In the genomic region with DNA sequence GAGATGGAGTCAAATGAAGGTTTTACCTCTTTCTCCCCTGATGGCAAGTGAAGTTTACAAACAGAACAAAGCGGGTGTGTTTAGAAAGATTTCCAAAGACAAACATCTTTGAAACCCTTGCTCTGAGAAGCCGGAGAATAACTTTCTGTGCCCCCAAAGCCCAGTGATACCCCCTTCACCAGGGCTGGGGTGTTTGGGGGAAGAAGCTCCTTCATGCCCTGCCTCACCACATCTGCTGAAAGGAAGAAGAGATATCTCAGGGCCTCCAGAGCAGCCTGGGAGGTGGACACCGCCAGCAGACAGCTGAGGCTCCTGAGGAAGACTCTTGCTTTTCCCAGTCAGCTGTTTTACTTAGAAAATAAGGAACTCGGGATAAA, we compare ENCODE assay signal across 11 mouse cellular contexts. TPM values are rescaled to one million over a fixed set of nuclear protein-coding genes. Genes with fewer than 3 reads are reported as not detected.
A peak's percentile ranks its signal among the peaks of the same experiment; 100 is the strongest.
DNase-seq lines count a peak whose midpoint lies in the region; ATAC-seq and TF ChIP-seq lines count a peak whose summit lies in the region.
"Had no signal": no experiment of that assay in that cellular context is flagged by ENCODE, and none has a peak within 500 bp of the region (broad histone marks: within the 10 kb centered on the region; RNA-seq: fewer than 3 reads in every experiment).

No protein-coding gene starts in this region.

- H3ac ChIP-seq in myocyte (ENCODE audit: control insufficient read depth, insufficient read length), result no peak overlapping the region

- no peak overlapping the region for H3K9ac ChIP-seq in liver, embryonic 11.5 days (ENCODE audit: low read depth, low read length)
- no peak overlapping the region for H3K9ac ChIP-seq in hindbrain, embryonic 15.5 days

- H3K36me3 ChIP-seq in liver, embryonic 11.5 days (ENCODE audit: control insufficient read depth, insufficient read depth, low read length), result no peaks in the 10 kb centered on the region
- no peaks in the 10 kb centered on the region for H3K36me3 ChIP-seq in embryonic facial prominence, embryonic 10.5 days (replicated peaks)
- H3K36me3 ChIP-seq in hindbrain, embryonic 15.5 days, result no peaks in the 10 kb centered on the region
- no peaks in the 10 kb centered on the region for H3K36me3 ChIP-seq in myocyte (ENCODE audit: control insufficient read depth, insufficient read depth)

- no peaks in the 10 kb centered on the region for H3K27me3 ChIP-seq in liver, embryonic 11.5 days (replicated peaks; ENCODE audit: control insufficient read depth, insufficient read depth, low read length)
- peaks cover 20% of the 10 kb centered on the region for H3K27me3 ChIP-seq in embryonic facial prominence, embryonic 10.5 days (replicated peaks; ENCODE audit: low read depth, poor library complexity, severe bottlenecking)
- H3K27me3 ChIP-seq in hindbrain, embryonic 15.5 days, result no peaks in the 10 kb centered on the region
- H3K27me3 ChIP-seq in myocyte (ENCODE audit: control insufficient read depth, insufficient read depth, insufficient read length), result no peaks in the 10 kb centered on the region

- peaks cover 16% of the 10 kb centered on the region for H3K79me2 ChIP-seq in myocyte (ENCODE audit: control insufficient read depth, insufficient read depth)

- H3K4me1 ChIP-seq in liver, embryonic 11.5 days (replicated peaks; ENCODE audit: control insufficient read depth, insufficient read depth, low read length), result peaks cover 12% of the 10 kb centered on the region; the same call in 1 of the 2 replicates
- peaks cover 40% of the 10 kb centered on the region for H3K4me1 ChIP-seq in embryonic facial prominence, embryonic 10.5 days
- peaks cover 32% of the 10 kb centered on the region for H3K4me1 ChIP-seq in hindbrain, embryonic 15.5 days (replicated peaks)

- no peak for ATAC-seq in liver, embryonic 11.5 days (replicated peaks; ENCODE audit: low FRiP score)
- no peak for ATAC-seq in hindbrain, embryonic 15.5 days (ENCODE audit: low FRiP score, low read depth)

- H3K9me3 ChIP-seq in liver, embryonic 11.5 days (ENCODE audit: control insufficient read depth, low read length), result no peaks in the 10 kb centered on the region
- no peaks in the 10 kb centered on the region for H3K9me3 ChIP-seq in embryonic facial prominence, embryonic 10.5 days
- no peaks in the 10 kb centered on the region for H3K9me3 ChIP-seq in hindbrain, embryonic 15.5 days

- peak overlapping the region; percentile 89 for H3K4me2 ChIP-seq in liver, embryonic 11.5 days
- H3K4me2 ChIP-seq in hindbrain, embryonic 15.5 days, result peak overlapping the region; percentile 92
- peak overlapping the region; percentile 86 for H3K4me2 ChIP-seq in myocyte (ENCODE audit: low read depth)

- TF ChIP-seq POLR2A in myocyte (IDR thresholded peaks at IDR 0.05; ENCODE audit: insufficient read length, low read depth), result no peak

- no peak overlapping the region for H3K27ac ChIP-seq in liver, embryonic 11.5 days (ENCODE audit: low read depth, low read length)
- 0 out of 2 replicates have a peak overlapping the region, but pooled peaks have one; percentile 2 for H3K27ac ChIP-seq in embryonic facial prominence, embryonic 10.5 days (replicated peaks)
- no peak overlapping the region for H3K27ac ChIP-seq in hindbrain, embryonic 15.5 days (replicated peaks)
- H3K27ac ChIP-seq: layer of hippocampus, adult 2 months had no signal

- DNase-seq in liver, embryonic 11.5 days (ENCODE audit: low spot score), result no peak
- no peak for DNase-seq in liver
- DNase-seq in embryonic facial prominence, embryonic 10.5 days (ENCODE audit: low spot score), result no peak
- DNase-seq in kidney, postnatal 25 days, result no peak
- no peak for DNase-seq in left cerebral cortex, adult 11 months (ENCODE audit: low spot score)
- no peak for DNase-seq in right cerebral cortex, postnatal 25 days
- DNase-seq: cerebellum, postnatal 36 days; gastrocnemius, postnatal 14 days had no signal

- H3K4me3 ChIP-seq in liver, embryonic 11.5 days (ENCODE audit: low read depth, low read length), result no peak overlapping the region
- peak overlapping the region; percentile 80 for H3K4me3 ChIP-seq in embryonic facial prominence, embryonic 10.5 days
- peak overlapping the region; percentile 80 for H3K4me3 ChIP-seq in hindbrain, embryonic 15.5 days
- peak overlapping the region; percentile 51 for H3K4me3 ChIP-seq in myocyte

- 64% methylated on average over 4 of the region's 4 CpGs for WGBS in liver, embryonic 11.5 days
- WGBS in embryonic facial prominence, embryonic 10.5 days, result 80% methylated on average over 4 of the region's 4 CpGs
- 81% methylated on average over 4 of the region's 4 CpGs for WGBS in hindbrain, embryonic 15.5 days

TF ChIP-seq in myocyte, 11 proteins besides CTCF, POLR2A, EP300 and RAD21:
- TF ChIP-seq MYOD1 (IDR thresholded peaks at IDR 0.05; ENCODE audit: control insufficient read depth in 1 of 3, insufficient read length in 2 of 3, low read depth in 2 of 3), result no peak
- TF ChIP-seq MYOG (IDR thresholded peaks at IDR 0.05; ENCODE audit: control insufficient read depth in 1 of 3, insufficient read depth in 1 of 3, insufficient read length in 2 of 3, low read depth in 2 of 3), result peak in 1 of 3 experiments; percentile 29
- no peak for TF ChIP-seq TCF12 (IDR thresholded peaks at IDR 0.05; ENCODE audit: insufficient read depth, poor library complexity, severe bottlenecking)

RNA-seq across cellular contexts. Expression of a gene that starts 1.9 kb away (rescaled TPM):
- polyA plus RNA-seq in liver, embryonic 11.5 days (2014; fragmentation: Nextera tagmentation; extraction: Ambion mirVana), result 11.8 and 12.1 TPM in 2 replicates
- polyA plus RNA-seq in embryonic facial prominence, embryonic 10.5 days (2016; fragmentation: Nextera tagmentation; extraction: Ambion mirVana), result 17.4 and 19.2 TPM in 2 replicates
- 19.8 and 21.1 TPM in 2 replicates for polyA plus RNA-seq in hindbrain, embryonic 15.5 days (2015; fragmentation: Nextera tagmentation; extraction: Ambion mirVana)
- 4.6 TPM for polyA plus RNA-seq in myocyte (2012; fragmentation: generic; extraction: Trizol)
